Comparison of ENCODE assay signal across 25 mouse cellular contexts in the genomic region with DNA sequence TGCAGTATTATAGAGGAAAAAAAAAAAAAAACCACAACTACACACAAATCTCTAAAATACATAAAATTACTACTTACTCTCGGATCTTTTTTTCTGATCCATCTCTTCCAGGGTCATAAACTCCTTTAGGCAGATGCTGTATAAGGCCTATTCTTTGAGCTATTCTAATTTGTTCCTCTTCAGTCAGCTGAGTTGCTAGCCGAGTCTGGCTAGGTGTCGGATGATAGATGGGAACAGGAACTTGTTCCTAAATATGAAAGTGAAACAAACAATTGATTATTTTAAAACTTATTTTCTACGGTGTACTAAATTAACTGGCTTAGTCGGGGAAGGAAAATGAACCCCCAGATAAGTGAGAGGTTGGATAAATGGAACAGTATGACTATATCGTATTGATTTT. TPM values are rescaled to one million over a fixed set of nuclear protein-coding genes. Genes with fewer than 3 reads are reported as not detected.
DNase-seq lines count a peak whose midpoint lies in the region; ATAC-seq lines count a peak whose summit lies in the region.
"Had no signal": no experiment of that assay in that cellular context is flagged by ENCODE, and none has a peak within 500 bp of the region (broad histone marks: within the 10 kb centered on the region; RNA-seq: fewer than 3 reads in every experiment).

No protein-coding gene starts in this region.

- H3K27me3 ChIP-seq in limb, embryonic 10.5 days (ENCODE audit: low read depth, poor library complexity, severe bottlenecking) = no peaks in the 10 kb centered on the region
- H3K27me3 ChIP-seq: embryonic facial prominence, embryonic 13.5 days; forebrain, embryonic 12.5 days; forebrain, embryonic 15.5 days; heart, embryonic 12.5 days; heart, embryonic 15.5 days; hindbrain, embryonic 13.5 days; intestine, embryonic 15.5 days had no signal

- DNase-seq in limb, embryonic 10.5 days (ENCODE audit: low spot score) = no peak
- no peak for DNase-seq in embryo, embryonic 11 days
- no peak for DNase-seq in adrenal gland, adult 8-10 months
- DNase-seq: adrenal gland, postnatal 10 days; adrenal gland, postnatal 36 days; cerebellum, adult 18-20 months; cerebellum, adult 9-10 months; cerebellum, postnatal 14 days; gastrocnemius, postnatal 25 days; heart, postnatal 10 days had no signal

- H3K4me3 ChIP-seq in limb, embryonic 10.5 days = no peak overlapping the region
- H3K4me3 ChIP-seq: embryonic facial prominence, embryonic 10.5 days; embryonic facial prominence, embryonic 13.5 days; erythroblast, embryonic 14.5 days; forebrain, embryonic 12.5 days; forebrain, embryonic 15.5 days; heart, embryonic 12.5 days; heart, embryonic 15.5 days; hindbrain, embryonic 10.5 days; hindbrain, embryonic 13.5 days; intestine, embryonic 15.5 days had no signal

- H3K27ac ChIP-seq in limb, embryonic 10.5 days = no peak overlapping the region
- H3K27ac ChIP-seq: embryonic facial prominence, embryonic 10.5 days; embryonic facial prominence, embryonic 13.5 days; forebrain, embryonic 12.5 days; forebrain, embryonic 15.5 days; heart, embryonic 15.5 days; hindbrain, embryonic 10.5 days; hindbrain, embryonic 13.5 days; intestine, embryonic 15.5 days had no signal

- ATAC-seq in common myeloid progenitor, adult 5-6 weeks (replicated peaks; ENCODE audit: low read depth, poor library complexity, severe bottlenecking) = peak; percentile 62
- peak; percentile 82 to 84; a peak in 3 of 4 replicates for ATAC-seq in hematopoietic stem cell, adult 5-6 weeks (replicated peaks in 1 of 2; ENCODE audit: insufficient read depth in 1 of 2, low FRiP score in 2 of 2, low TSS enrichment in 1 of 2, low read depth in 1 of 2, poor library complexity in 2 of 2, severe bottlenecking in 2 of 2)
- ATAC-seq in megakaryocyte progenitor cell, adult 5-6 weeks (replicated peaks; ENCODE audit: poor library complexity) = peak; percentile 44; the same call in 1 of the 2 replicates
- ATAC-seq: activated CD4-positive, CD25-positive, alpha-beta regulatory T cell, adult 4 months; forebrain, embryonic 15.5 days; hindbrain, embryonic 16.5 days; intestine, embryonic 15.5 days had no signal

- H3K36me3 ChIP-seq in limb, embryonic 10.5 days = peaks cover 37% of the 10 kb centered on the region
- H3K36me3 ChIP-seq: intestine, embryonic 15.5 days had no signal

- no peaks in the 10 kb centered on the region for H3K9me3 ChIP-seq in limb, embryonic 10.5 days (replicated peaks)
- H3K9me3 ChIP-seq: embryonic facial prominence, embryonic 10.5 days; embryonic facial prominence, embryonic 13.5 days; forebrain, embryonic 12.5 days; forebrain, embryonic 15.5 days; heart, embryonic 12.5 days; heart, embryonic 15.5 days; hindbrain, embryonic 10.5 days; hindbrain, embryonic 13.5 days; intestine, embryonic 15.5 days had no signal

- H3K4me1 ChIP-seq in limb, embryonic 10.5 days = 0 out of 2 replicates have a peak, but pooled peaks cover 4% of the 10 kb centered on the region
- H3K4me1 ChIP-seq: embryonic facial prominence, embryonic 10.5 days; forebrain, embryonic 12.5 days; forebrain, embryonic 15.5 days; hindbrain, embryonic 10.5 days; hindbrain, embryonic 13.5 days; intestine, embryonic 15.5 days had no signal

- 92% methylated on average over 6 of the region's 6 CpGs for WGBS in limb, embryonic 10.5 days

RNA-seq across cellular contexts. Expression of gene Rnf11, which starts 27.7 kb away (rescaled TPM):
- total RNA-seq in common myeloid progenitor, adult 5-6 weeks (2017) = 24.7 and 29.2 TPM in 2 replicates
- total RNA-seq in hematopoietic stem cell, adult 5-6 weeks (2017) = 38.7 and 55.1 TPM in 2 replicates
- 17.3 and 20.9 TPM in 2 replicates for total RNA-seq in megakaryocyte progenitor cell, adult 5-6 weeks (2015)
- total RNA-seq in megakaryocyte progenitor cell, adult 5-6 weeks (2017) = 18.7 and 27.1 TPM in 2 replicates
- 17.8 and 21.5 TPM in 2 replicates for polyA plus RNA-seq in limb, embryonic 10.5 days (2016; fragmentation: Nextera tagmentation; extraction: Ambion mirVana)
- total RNA-seq in adrenal gland, adult 8-10 months (2022) = 100 to 1,000 TPM; 126 to 211 (median 174) TPM

RNA-seq across cellular contexts. Expression of gene Ttc39a, which starts 50.4 kb away (rescaled TPM):
- total RNA-seq in common myeloid progenitor, adult 5-6 weeks (2017) = 0.46 and 2.8 TPM in 2 replicates
- 1.4 and 1.5 TPM in 2 replicates for total RNA-seq in hematopoietic stem cell, adult 5-6 weeks (2017)
- total RNA-seq in megakaryocyte progenitor cell, adult 5-6 weeks (2015) = 0.64 and 1.2 TPM in 2 replicates
- 0.98 and 4.0 TPM in 2 replicates for total RNA-seq in megakaryocyte progenitor cell, adult 5-6 weeks (2017)
- polyA plus RNA-seq in limb, embryonic 10.5 days (2016; fragmentation: Nextera tagmentation; extraction: Ambion mirVana) = 6.9 and 7.0 TPM in 2 replicates
- total RNA-seq in adrenal gland, adult 8-10 months (2022) = 10 to 100 TPM in 2 of 4 experiments, 1 to 10 TPM in 2; 4.6 to 18.6 (median 13.4) TPM
- polyA plus RNA-seq: activated CD4-positive, CD25-positive, alpha-beta regulatory T cell, adult 4 months had no signal
